Mouse (Mus musculus) bone marrow macrophage, adult 2 months (primary cell): ENCODE results near the gene Tgm2. TPM values are rescaled to one million over a fixed set of nuclear protein-coding genes. Genes with fewer than 3 reads are reported as not detected.
A peak's percentile ranks its signal among the peaks of the same experiment; 100 is the strongest.

ENCODE experiments used
- H3K27ac ChIP-seq: 2 replicates; pipeline ENCODE4 v1.5.1; 2012; ENCODE audit warnings: low read depth, low read length; ENCODE audit not compliant: insufficient read depth
- H3K4me1 ChIP-seq: 2 replicates; pipeline ENCODE4 v1.6.1; 2012; ENCODE audit warnings: low read length; ENCODE audit not compliant: control insufficient read depth, insufficient read depth
- H3K4me3 ChIP-seq: 2 replicates; pipeline ENCODE4 v1.5.1; 2012; ENCODE audit warnings: mild to moderate bottlenecking, low read length, moderate library complexity; ENCODE audit not compliant: insufficient read depth
- CTCF ChIP-seq: IDR thresholded peaks from 2 replicates; pipeline ENCODE4 v1.5.1; 2012; ENCODE audit warnings: low read depth, mild to moderate bottlenecking, low read length, moderate library complexity
- POLR2A ChIP-seq: IDR thresholded peaks from 2 replicates; pipeline ENCODE4 v1.6.1; 2012; ENCODE audit warnings: mild to moderate bottlenecking, low read depth, low read length, borderline replicate concordance
- polyA plus RNA-seq: library from polyadenylated mRNA; stranded (reverse); fragments of >200 nt; gene quantifications from 2 replicates; pipeline ENCODE4 v1.2.4, GENCODE M21; 2012; ENCODE audit not compliant: missing spikeins, insufficient read depth, insufficient read length

Tgm2 gene
- polyA plus RNA-seq, 1 experiment, result 14.6 TPM

GRCm38 (mm10) chr2:158143816-158144215 is 2.4 kb downstream of the Tgm2 start:
- TF ChIP-seq POLR2A (no peak), CTCF (no peak)
- no peak overlapping the region for H3K27ac ChIP-seq
- no peak overlapping the region for H3K4me3 ChIP-seq
- peaks cover 21% of the 10 kb centered on the region for H3K4me1 ChIP-seq

- H3K4me3 ChIP-seq, result no peak overlapping the region
- TF ChIP-seq CTCF (no peak), POLR2A (no peak)
- H3K4me1 ChIP-seq, result peaks cover 21% of the 10 kb centered on the region
- H3K27ac ChIP-seq, result no peak overlapping the region
Observed at GRCm38 (mm10) chr2:158142981-158143380, 3.3 kb downstream of the Tgm2 start.

- Histone ChIP-seq H3K4me3 (no peak overlapping the region), H3K4me1 (peaks cover 24% of the 10 kb centered on the region), H3K27ac (no peak overlapping the region)
- no peak for TF ChIP-seq POLR2A
- TF ChIP-seq CTCF, result no peak
Observed at GRCm38 (mm10) chr2:158141690-158142440, 4.4 kb downstream of the Tgm2 start.

GRCm38 (mm10) chr2:158141271-158141670 is 5.0 kb downstream of the Tgm2 start:
- H3K4me3 ChIP-seq, result no peak overlapping the region
- H3K27ac ChIP-seq, result no peak overlapping the region
- no peak for TF ChIP-seq CTCF
- TF ChIP-seq POLR2A, result no peak
- peaks cover 29% of the 10 kb centered on the region for H3K4me1 ChIP-seq

GRCm38 (mm10) chr2:158140664-158141063 is 5.6 kb downstream of the Tgm2 start:
- Histone ChIP-seq H3K4me1 (peaks cover 32% of the 10 kb centered on the region), H3K4me3 (no peak overlapping the region), H3K27ac (no peak overlapping the region)
- TF ChIP-seq CTCF (no peak), POLR2A (no peak)

GRCm38 (mm10) chr2:158139628-158140027 is 6.6 kb downstream of the Tgm2 start:
- H3K27ac ChIP-seq, result no peak overlapping the region
- H3K4me3 ChIP-seq, result no peak overlapping the region
- no peak for TF ChIP-seq POLR2A
- TF ChIP-seq CTCF, result no peak
- H3K4me1 ChIP-seq, result peaks cover 30% of the 10 kb centered on the region

GRCm38 (mm10) chr2:158138778-158139177 is 7.5 kb downstream of the Tgm2 start:
- H3K4me1 ChIP-seq, result peaks cover 29% of the 10 kb centered on the region
- H3K27ac ChIP-seq, result no peak overlapping the region
- TF ChIP-seq CTCF (no peak), POLR2A (no peak)
- H3K4me3 ChIP-seq, result no peak overlapping the region

- Histone ChIP-seq H3K27ac (no peak overlapping the region), H3K4me3 (no peak overlapping the region), H3K4me1 (peaks cover 35% of the 10 kb centered on the region)
- no peak for TF ChIP-seq CTCF
- no peak for TF ChIP-seq POLR2A
Observed at GRCm38 (mm10) chr2:158137771-158138170, 8.5 kb downstream of the Tgm2 start.

- TF ChIP-seq POLR2A (no peak), CTCF (no peak)
- H3K4me3 ChIP-seq, result no peak overlapping the region
- peaks cover 51% of the 10 kb centered on the region for H3K4me1 ChIP-seq
- peak overlapping the region; percentile 46 for H3K27ac ChIP-seq
Observed at GRCm38 (mm10) chr2:158136205-158136604, 10.0 kb downstream of the Tgm2 start.

GRCm38 (mm10) chr2:158133050-158133449 is 13.2 kb downstream of the Tgm2 start:
- Histone ChIP-seq H3K27ac (peak overlapping the region; percentile 56), H3K4me1 (peaks cover 67% of the 10 kb centered on the region), H3K4me3 (no peak overlapping the region)
- no peak for TF ChIP-seq POLR2A
- TF ChIP-seq CTCF, result no peak

GRCm38 (mm10) chr2:158132320-158132719 is 13.9 kb downstream of the Tgm2 start:
- TF ChIP-seq POLR2A (no peak), CTCF (no peak)
- H3K4me1 ChIP-seq, result peaks cover 67% of the 10 kb centered on the region
- peak overlapping the region; percentile 56 for H3K27ac ChIP-seq
- H3K4me3 ChIP-seq, result no peak overlapping the region
